Mouse (Mus musculus) erythroblast, embryonic 14.5 days (primary cell): ENCODE results near the gene Golph3.

Experiments
- GATA1 ChIP-seq: IDR thresholded peaks from 2 replicates; pipeline ENCODE4 v1.6.1; 2012; ENCODE audit warnings: low read length, inconsistent platforms, mixed read lengths
- TAL1 ChIP-seq: IDR thresholded peaks from 3 replicates; pipeline ENCODE4 v1.6.1; 2012; ENCODE audit warnings: low read length, inconsistent platforms, mixed read lengths

GRCm38 (mm10) chr15:12368357-12368756, 47.1 kb downstream of the Golph3 start:
- TF ChIP-seq GATA1: no peak
- no peak for TF ChIP-seq TAL1
